Mouse (Mus musculus) urinary bladder, postnatal 14 days (tissue): ENCODE results near the gene Gm21783.
"Not testable (repeated sequence)": the region's sequence is repeated elsewhere in the genome, so short reads cannot be mapped to it uniquely, and the experiment has no call there.

Source experiments
- DNase-seq: peaks from one replicate; pipeline ENCODE4 v3.0.0; 2021; ENCODE audit warnings: low spot score

Gm21783 gene

DNA sequence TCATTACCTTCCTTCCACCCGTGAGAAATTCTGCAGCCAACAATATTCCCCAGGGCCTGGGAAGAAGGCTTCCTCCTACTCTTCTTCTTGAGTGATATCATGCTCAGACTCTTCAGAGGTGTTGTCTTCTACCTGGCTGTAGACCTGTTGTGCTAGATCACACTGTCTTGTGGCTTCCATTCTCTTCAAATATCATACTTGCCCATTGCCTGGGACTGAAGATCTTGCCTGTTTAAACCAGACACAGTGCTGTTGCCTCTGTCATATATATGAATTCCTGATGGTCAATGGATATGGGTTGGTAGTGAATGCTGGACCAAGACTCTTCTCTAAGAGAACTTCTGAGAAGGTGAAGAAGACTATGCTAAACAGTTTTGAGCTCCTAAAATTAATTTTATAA, at the start of gene Gm21783:
Gene Gm21783, minus strand, starts transcription at position 101 of the 400 bp plus-strand sequence.
- not testable (repeated sequence) for DNase-seq
